Mouse (Mus musculus) kidney, adult 2 months (tissue): ENCODE results near the gene Cyld.

Source experiments
- CTCF ChIP-seq: fragments of 200-500 bp; conservative IDR thresholded peaks from 2 replicates; pipeline ENCODE4 v1.5.1; 2011; ENCODE audit warnings: low read depth, mild to moderate bottlenecking, control low read depth, low read length, moderate library complexity, mixed read lengths; ENCODE audit not compliant: insufficient read depth, insufficient read length
- POLR2A ChIP-seq: fragments of 200-500 bp; IDR thresholded peaks from one replicate; pipeline ENCODE4 v1.6.1; 2011; ENCODE audit warnings: low read depth, low read length, control low read depth

DNA sequence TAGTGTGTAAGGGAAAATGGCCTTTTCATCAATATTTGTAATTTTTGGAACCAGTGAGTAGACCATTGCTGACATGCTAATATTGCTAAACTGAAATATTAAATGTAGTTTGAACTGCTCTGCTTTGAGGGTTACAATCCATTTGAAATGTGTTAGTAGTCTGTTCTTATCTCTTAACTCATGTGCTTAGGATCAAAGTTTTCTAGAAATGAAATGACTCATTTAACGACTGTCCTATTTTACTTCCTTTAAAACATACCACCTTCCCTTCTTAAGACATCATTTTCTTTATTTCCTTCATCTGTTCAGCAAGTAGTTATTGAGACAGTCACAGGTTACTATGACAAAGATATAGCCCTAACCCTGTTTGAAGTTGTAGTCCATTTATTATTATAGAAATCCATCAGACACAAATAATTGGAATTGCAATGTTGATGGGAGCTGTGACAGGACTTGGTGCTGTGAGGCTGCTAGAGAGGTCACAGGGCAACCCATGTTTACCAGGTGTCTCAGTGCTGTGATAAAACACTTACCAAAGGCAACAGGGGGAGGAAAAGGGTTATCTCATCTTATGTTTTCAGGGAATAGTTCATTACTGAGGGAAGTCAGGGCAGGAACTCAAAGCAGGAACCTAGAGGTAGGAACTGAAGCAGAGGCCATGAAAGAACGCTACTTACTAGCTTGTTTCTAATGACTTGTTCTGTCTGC, 26.6 kb downstream of the Cyld start:
- TF ChIP-seq CTCF (no peak), POLR2A (no peak)
